Mouse (Mus musculus): Measurements from ENCODE around the gene Olfr1204. TPM values are rescaled to one million over a fixed set of nuclear protein-coding genes. Genes with fewer than 3 reads are reported as not detected.

Olfr1204 gene
- not detected for polyA plus RNA-seq (2014; fragmentation: Illumina TruSeq; extraction: RNeasy Lipid Tissue Mini Kit (QIAGEN cat#74804); ENCODE audit: low read depth, low replicate concordance)

DNA sequence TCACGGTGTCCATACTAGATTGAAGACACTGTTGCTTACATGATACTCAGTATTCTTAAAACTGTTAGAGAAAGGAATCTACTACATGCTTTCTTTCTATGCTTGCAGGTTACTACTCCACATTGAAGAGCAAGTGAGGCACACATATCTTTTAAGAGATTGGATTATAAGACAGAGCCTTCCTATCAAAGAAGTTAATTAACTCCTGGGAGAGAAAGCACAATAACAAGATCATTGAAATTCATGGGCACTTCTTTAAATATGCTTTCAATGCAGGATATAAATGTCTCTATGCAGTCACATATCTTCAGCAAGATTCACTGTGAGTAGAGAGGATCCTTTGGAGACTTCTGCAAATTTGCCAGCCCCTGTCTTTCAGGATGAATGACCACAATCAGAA is at the start of gene Olfr1204:
Gene Olfr1204, plus strand, starts transcription at position 301 of the 400 bp plus-strand sequence.

DNA sequence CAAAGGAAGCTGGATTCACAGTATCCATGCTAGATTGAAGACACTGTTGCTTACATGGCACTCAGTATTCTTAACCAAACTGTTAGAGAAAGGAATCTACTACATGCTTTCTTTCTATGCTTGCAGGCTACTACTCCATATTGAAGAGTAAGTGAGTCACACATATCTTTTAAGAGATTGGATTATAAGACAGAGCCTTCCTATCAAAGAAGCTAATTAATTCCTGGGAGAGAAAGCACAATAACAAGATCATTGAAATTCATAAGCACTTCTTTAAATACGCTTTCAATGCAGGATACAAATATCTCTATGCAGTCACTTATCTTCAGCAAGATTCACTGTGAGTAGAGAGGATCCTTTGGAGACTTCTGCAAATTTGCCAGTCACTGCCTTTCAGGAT is 34.9 kb upstream of the Olfr1204 start, which contains the start of gene Olfr1202:
Gene Olfr1202, plus strand, starts transcription at position 301 of the 400 bp plus-strand sequence.

DNA sequence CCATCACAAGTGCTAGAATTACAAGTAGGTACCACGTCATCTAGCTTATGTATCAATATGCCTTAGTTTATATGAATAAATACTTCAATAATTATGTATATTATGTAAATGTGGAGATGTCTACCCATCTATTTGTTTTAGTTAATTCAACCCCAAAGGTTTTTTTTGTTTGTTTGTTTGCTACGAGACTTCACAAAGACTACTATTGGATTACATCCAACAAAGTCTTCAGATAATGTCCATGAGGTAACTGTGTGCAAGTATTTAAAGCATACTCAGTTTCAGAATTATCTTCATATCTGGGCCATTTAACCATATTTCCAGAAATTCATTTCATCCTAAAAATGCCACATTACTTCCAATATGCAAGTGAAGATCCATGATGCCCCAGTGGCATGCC is 19.7 kb upstream of the Olfr1204 start, which contains the start of gene Olfr1205:
Gene Olfr1205, plus strand, starts transcription at position 301 of the 400 bp plus-strand sequence.

DNA sequence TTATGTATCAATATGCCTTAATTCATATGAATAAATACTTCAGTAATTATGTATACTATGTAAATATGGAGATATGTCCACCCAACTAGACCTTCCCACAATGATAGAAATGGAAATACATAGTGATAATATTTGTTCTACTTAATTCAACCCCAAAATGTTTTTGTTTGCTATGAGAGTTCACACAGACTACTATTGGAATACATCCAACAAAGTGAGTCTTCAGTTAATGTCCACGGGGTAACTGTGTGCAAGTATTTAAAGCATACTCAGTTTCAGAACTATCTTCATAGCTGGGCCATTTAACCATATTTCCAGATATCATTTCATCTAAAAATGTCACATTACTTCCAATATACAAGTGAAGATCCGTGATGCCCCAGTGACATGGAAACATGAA is 13.8 kb downstream of the Olfr1204 start, which contains the start of gene Olfr1206:
Gene Olfr1206, plus strand, starts transcription at position 301 of the 400 bp plus-strand sequence.

DNA sequence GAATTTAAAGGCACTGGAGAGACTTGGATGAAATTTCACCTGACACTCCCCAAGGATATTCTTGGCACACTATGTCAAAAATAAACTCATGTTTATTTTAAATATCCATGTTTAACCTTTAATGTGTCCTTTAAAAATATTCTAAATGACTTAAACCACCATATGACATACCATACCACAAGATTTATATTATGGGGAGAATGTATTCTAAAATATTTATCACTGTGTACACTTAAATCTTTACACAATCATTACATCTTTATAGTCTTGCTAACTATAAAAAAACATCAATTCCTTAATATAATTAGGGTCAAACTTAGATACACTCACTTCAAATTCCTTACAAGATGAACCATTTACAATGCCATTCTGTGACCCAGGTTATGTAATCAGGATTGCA is 53.1 kb downstream of the Olfr1204 start, which contains the start of gene Olfr1208:
Gene Olfr1208, minus strand, starts transcription at position 101 of the 400 bp plus-strand sequence.

Other genes starting within 250 kb of the Olfr1204 start
- gene Olfr1191-ps1, start 208.8 kb upstream of the Olfr1204 start, polyA plus RNA-seq (2014; fragmentation: Illumina TruSeq; extraction: RNeasy Lipid Tissue Mini Kit (QIAGEN cat#74804); ENCODE audit: low read depth, low replicate concordance): not detected
- gene Olfr1192-ps1, start 200.8 kb upstream of the Olfr1204 start, polyA plus RNA-seq (2014; fragmentation: Illumina TruSeq; extraction: RNeasy Lipid Tissue Mini Kit (QIAGEN cat#74804); ENCODE audit: low read depth, low replicate concordance): not detected
- gene Olfr1193, start 173.7 kb upstream of the Olfr1204 start, polyA plus RNA-seq (2014; fragmentation: Illumina TruSeq; extraction: RNeasy Lipid Tissue Mini Kit (QIAGEN cat#74804); ENCODE audit: low read depth, low replicate concordance): not detected
- not detected for gene Olfr1195, start 160.1 kb upstream of the Olfr1204 start, polyA plus RNA-seq (2014; fragmentation: Illumina TruSeq; extraction: RNeasy Lipid Tissue Mini Kit (QIAGEN cat#74804); ENCODE audit: low read depth, low replicate concordance)
- gene Olfr1196, start 144.7 kb upstream of the Olfr1204 start, polyA plus RNA-seq (2014; fragmentation: Illumina TruSeq; extraction: RNeasy Lipid Tissue Mini Kit (QIAGEN cat#74804); ENCODE audit: low read depth, low replicate concordance): not detected
- gene Olfr1197, start 116.9 kb upstream of the Olfr1204 start, polyA plus RNA-seq (2014; fragmentation: Illumina TruSeq; extraction: RNeasy Lipid Tissue Mini Kit (QIAGEN cat#74804); ENCODE audit: low read depth, low replicate concordance): not detected
- not detected for gene Olfr1198, start 97.9 kb upstream of the Olfr1204 start, polyA plus RNA-seq (2014; fragmentation: Illumina TruSeq; extraction: RNeasy Lipid Tissue Mini Kit (QIAGEN cat#74804); ENCODE audit: low read depth, low replicate concordance)
- not detected for gene Olfr1199, start 88.8 kb upstream of the Olfr1204 start, polyA plus RNA-seq (2014; fragmentation: Illumina TruSeq; extraction: RNeasy Lipid Tissue Mini Kit (QIAGEN cat#74804); ENCODE audit: low read depth, low replicate concordance)
- gene Olfr1200, start 78.8 kb upstream of the Olfr1204 start, polyA plus RNA-seq (2014; fragmentation: Illumina TruSeq; extraction: RNeasy Lipid Tissue Mini Kit (QIAGEN cat#74804); ENCODE audit: low read depth, low replicate concordance): not detected
- gene Olfr1201, start 56.3 kb upstream of the Olfr1204 start, polyA plus RNA-seq (2014; fragmentation: Illumina TruSeq; extraction: RNeasy Lipid Tissue Mini Kit (QIAGEN cat#74804); ENCODE audit: low read depth, low replicate concordance): not detected
- not detected for gene Olfr1202, start 34.8 kb upstream of the Olfr1204 start, polyA plus RNA-seq (2014; fragmentation: Illumina TruSeq; extraction: RNeasy Lipid Tissue Mini Kit (QIAGEN cat#74804); ENCODE audit: low read depth, low replicate concordance)
- not detected for gene Olfr1205, start 19.6 kb upstream of the Olfr1204 start, polyA plus RNA-seq (2014; fragmentation: Illumina TruSeq; extraction: RNeasy Lipid Tissue Mini Kit (QIAGEN cat#74804); ENCODE audit: low read depth, low replicate concordance)
- gene Olfr1206, start 13.9 kb downstream of the Olfr1204 start, polyA plus RNA-seq (2014; fragmentation: Illumina TruSeq; extraction: RNeasy Lipid Tissue Mini Kit (QIAGEN cat#74804); ENCODE audit: low read depth, low replicate concordance): not detected
- gene Olfr1208, start 53.0 kb downstream of the Olfr1204 start, polyA plus RNA-seq (2014; fragmentation: Illumina TruSeq; extraction: RNeasy Lipid Tissue Mini Kit (QIAGEN cat#74804); ENCODE audit: low read depth, low replicate concordance): not detected
- not detected for gene Olfr1209, start 65.9 kb downstream of the Olfr1204 start, polyA plus RNA-seq (2014; fragmentation: Illumina TruSeq; extraction: RNeasy Lipid Tissue Mini Kit (QIAGEN cat#74804); ENCODE audit: low read depth, low replicate concordance)
- gene Olfr1211, start 88.8 kb downstream of the Olfr1204 start, polyA plus RNA-seq (2014; fragmentation: Illumina TruSeq; extraction: RNeasy Lipid Tissue Mini Kit (QIAGEN cat#74804); ENCODE audit: low read depth, low replicate concordance): not detected
- not detected for gene Olfr1212, start 104.7 kb downstream of the Olfr1204 start, polyA plus RNA-seq (2014; fragmentation: Illumina TruSeq; extraction: RNeasy Lipid Tissue Mini Kit (QIAGEN cat#74804); ENCODE audit: low read depth, low replicate concordance)
- not detected for gene Gm13762, start 131.0 kb downstream of the Olfr1204 start, polyA plus RNA-seq (2014; fragmentation: Illumina TruSeq; extraction: RNeasy Lipid Tissue Mini Kit (QIAGEN cat#74804); ENCODE audit: low read depth, low replicate concordance)
- not detected for gene Olfr1214, start 143.4 kb downstream of the Olfr1204 start, polyA plus RNA-seq (2014; fragmentation: Illumina TruSeq; extraction: RNeasy Lipid Tissue Mini Kit (QIAGEN cat#74804); ENCODE audit: low read depth, low replicate concordance)
- gene Olfr1215, start 157.7 kb downstream of the Olfr1204 start, polyA plus RNA-seq (2014; fragmentation: Illumina TruSeq; extraction: RNeasy Lipid Tissue Mini Kit (QIAGEN cat#74804); ENCODE audit: low read depth, low replicate concordance): not detected
- gene Olfr1216, start 169.0 kb downstream of the Olfr1204 start, polyA plus RNA-seq (2014; fragmentation: Illumina TruSeq; extraction: RNeasy Lipid Tissue Mini Kit (QIAGEN cat#74804); ENCODE audit: low read depth, low replicate concordance): not detected
- not detected for gene Olfr1217, start 182.8 kb downstream of the Olfr1204 start, polyA plus RNA-seq (2014; fragmentation: Illumina TruSeq; extraction: RNeasy Lipid Tissue Mini Kit (QIAGEN cat#74804); ENCODE audit: low read depth, low replicate concordance)
- not detected for gene Olfr1218, start 211.9 kb downstream of the Olfr1204 start, polyA plus RNA-seq (2014; fragmentation: Illumina TruSeq; extraction: RNeasy Lipid Tissue Mini Kit (QIAGEN cat#74804); ENCODE audit: low read depth, low replicate concordance)
- gene Olfr1219, start 234.2 kb downstream of the Olfr1204 start, polyA plus RNA-seq (2014; fragmentation: Illumina TruSeq; extraction: RNeasy Lipid Tissue Mini Kit (QIAGEN cat#74804); ENCODE audit: low read depth, low replicate concordance): not detected